Mouse (Mus musculus) adrenal gland, postnatal 36 days (tissue): ENCODE data around the gene Fam172a. TPM values are rescaled to one million over a fixed set of nuclear protein-coding genes. Genes with fewer than 3 reads are reported as not detected.

Experiments
- DNase-seq, 2 experiments: peaks; one replicate each; pipeline ENCODE4 v3.0.0; 2021; ENCODE audit warnings: mixed read lengths in 1 of 2
- total RNA-seq, 2 experiments: library from RNA; stranded (reverse); gene quantifications; 2 replicates each; pipeline ENCODE4 v1.2.3; 2021

Fam172a gene
- total RNA-seq, 2 experiments from 2014 or later: 24.3 to 27.9 TPM

DNA sequence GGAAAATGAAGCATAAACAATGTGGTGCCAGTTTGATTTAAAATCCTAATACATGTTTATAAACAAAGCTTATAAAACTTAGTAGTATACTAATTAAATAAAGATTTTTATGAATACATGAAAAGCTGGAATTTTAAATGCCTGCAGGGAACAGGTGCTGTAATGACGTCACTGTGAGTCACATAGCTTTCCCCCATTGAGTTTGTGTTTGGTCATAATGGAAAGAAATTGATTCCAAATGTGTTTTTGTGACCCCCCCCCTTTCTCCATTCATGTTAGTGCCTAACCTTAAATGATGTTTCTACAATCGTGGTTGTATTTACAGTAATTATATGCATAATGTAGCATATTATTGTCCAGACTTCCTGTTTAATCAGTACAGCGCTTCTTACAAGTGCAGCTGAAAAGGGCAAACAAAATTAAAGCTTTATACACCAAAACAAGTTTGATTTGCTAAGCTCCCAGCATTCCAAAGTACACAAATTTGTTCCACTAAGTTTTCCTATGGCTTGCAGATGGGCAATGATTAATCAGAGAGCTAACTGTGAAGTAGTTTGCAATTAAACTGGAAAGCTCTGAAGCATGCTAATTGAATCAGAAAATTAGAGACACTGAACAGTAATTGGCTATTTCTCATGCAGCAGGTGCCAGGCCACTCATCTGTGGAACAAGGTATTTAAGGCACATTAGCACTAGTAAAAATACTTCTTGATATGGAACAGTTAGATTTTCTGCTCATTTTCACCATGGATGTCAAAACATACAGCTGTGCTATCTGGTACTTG, 398.1 kb downstream of the Fam172a start:
- no peak for DNase-seq

DNA sequence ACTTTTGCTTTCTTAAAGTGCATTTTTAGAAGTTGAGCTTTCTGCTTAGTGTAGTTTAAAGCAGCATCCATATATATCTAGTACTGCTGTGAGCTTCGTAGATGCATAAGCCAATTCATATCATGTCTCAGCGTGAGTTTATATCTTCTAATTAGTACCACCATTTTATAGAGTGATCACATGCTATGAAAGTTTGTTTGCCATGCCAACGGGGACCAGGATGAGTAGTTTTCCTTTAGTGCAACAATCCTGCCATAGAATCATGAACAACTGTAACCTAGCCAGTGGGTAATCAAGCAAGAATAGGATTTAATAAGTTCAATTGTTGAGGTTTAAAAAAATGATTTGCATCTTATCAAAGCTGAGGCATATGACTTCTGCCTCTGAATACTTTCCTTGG, 398.8 kb downstream of the Fam172a start:
- no peak for DNase-seq

DNA sequence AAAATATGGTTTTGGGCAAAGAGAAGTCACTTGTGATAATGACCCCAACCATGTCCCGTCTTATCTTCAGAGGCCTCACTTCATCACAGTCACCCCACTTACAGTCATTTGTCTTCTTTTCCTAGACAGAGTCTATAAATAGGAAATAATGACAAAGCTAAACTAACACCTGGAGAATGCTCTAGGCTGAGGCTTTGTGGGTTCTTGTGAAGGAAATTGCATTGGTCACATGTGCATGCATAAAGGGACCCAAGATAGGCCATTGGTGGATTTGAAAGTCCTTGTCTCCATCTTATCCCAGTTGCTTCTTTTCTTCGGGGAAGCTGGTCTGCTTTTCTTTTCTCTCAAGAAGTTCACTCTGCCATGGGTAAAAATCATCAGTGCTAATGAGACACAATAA, 400.5 kb downstream of the Fam172a start:
- DNase-seq: no peak

DNA sequence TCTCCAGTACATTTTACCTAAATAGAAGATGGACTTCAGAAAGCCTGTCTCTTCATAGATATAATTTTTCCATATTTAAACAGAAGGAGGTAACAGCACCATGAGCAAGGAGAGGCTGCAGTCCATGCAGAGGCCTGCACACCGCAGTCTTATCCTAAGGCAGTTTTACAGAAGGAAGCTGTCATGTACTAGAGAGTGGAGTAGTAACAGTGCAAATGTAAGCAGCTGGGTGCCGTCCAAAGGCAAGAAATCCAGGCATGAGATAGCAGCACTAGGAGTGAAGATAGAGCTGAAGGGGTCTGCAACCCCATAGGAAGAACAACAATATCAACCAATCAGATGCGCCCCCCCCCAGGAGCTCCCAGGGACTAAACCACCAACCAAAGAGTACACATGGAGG, 403.0 kb downstream of the Fam172a start:
- DNase-seq: no peak

DNA sequence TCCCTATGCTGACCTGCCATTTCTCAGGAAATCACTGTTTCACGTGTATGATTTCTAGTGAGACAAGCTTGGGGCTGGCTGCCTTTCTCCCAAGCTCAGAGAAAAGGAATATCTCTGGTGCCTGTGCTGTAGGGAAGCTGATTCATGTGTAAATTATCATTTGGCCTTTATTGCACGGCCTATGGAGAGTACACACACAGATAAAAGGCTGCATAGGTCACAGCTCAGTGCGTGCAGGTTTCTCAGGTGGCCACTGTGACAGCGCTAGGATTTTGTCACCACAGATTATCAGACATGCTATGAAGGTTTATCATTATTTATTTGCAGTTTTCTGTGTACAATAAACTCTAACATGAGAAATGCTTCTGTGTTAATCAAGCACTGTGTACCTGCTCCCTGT, 408.8 kb downstream of the Fam172a start:
- DNase-seq: no peak

DNA sequence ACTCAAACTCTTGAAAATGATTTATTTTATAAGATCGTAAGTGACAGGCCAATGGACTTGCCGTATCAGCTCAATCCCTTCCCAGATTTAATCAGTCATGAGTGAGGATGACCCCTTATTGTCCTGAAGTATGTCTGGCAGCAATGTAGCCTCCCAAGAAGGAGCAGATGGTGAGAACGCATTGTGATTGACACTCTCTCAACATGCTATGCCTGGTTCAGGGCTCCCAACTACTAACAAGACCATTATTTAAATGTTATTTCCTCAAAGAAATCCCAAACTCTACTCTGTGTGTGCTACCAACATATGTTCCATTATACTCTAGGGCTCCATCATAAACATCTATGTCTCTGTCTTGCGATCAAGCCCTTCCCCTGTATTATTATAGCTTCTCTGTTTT, 412.1 kb downstream of the Fam172a start:
- no peak for DNase-seq

DNA sequence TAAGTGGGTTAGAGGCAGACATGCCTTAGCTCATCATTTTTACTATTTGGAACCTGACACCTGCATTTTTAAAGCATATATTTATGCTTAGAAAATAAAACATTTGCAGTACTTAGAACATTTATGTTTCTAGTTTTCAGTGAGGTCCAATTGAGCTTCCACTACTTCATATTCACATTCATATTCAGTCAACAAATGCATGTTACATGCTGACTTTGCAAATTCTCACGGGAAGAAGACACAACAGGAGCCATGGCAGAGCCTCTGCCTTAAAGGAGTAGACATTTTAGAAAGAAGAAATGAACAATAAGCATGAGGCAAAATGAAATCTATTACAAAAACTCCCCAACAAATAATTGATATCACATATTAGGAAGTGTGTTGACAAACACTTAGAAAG, 416.9 kb downstream of the Fam172a start:
- DNase-seq: no peak

DNA sequence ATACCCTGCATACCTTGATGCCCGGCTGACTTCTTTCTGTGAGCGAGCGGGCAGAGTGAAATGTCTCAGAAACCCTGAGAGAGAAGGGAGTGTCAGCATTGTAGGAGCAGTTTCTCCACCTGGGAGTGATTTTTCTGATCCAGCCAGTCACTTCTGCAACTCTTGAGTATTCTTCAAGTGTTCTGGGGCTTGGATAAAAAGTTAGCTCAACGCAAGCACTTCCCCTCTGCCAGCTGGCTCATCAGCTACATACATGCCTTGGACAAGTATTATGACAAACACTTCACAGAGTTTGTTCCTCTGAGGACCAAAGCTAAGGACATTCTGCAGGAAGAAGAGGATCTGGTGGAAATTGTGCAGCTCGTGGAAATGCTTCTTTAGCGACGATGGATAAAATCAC, 420.2 kb downstream of the Fam172a start:
- DNase-seq: no peak

DNA sequence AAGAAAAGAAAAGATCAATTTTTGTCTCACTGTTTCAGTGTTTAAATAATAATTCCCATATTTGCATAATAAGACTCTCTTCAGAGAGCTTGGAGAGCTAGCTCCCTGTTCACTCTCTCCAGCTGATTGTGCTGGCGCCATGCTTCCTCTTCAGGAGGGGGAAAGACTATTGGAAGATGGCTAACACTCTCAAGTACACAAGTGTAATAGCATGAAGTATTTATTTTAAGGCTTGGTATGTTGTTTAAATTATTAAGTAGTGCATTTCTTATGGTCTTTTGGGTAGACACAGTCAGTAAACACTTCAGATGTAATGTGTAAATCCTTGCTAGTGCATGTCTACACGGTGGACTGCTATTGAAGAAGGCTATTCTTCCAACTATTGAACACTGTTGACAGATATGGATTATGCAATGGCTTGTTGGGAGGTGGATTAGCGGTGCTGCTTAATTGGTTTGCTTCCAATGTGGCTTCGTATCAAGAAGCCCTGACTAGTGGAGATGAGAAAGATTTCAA, 422.1 kb downstream of the Fam172a start:
- DNase-seq: no peak

DNA sequence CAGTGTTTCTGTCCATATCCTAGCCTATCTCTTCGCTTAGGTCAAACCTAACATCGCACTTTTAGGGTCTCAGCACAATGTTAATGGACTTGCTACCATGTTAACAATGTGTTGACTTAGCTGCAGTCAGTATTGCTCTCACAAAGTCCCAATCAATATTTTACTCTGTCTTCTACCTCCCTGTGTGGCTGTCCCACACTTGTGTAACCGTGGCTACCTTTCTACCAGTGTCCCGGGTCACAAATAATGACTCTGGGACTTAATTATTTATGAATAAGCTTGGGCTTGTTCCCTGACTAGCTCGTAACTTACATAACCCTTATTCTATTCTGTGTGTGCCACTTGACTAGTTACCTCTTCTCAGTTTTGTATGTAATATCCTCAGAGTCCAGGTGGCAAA, 455.6 kb downstream of the Fam172a start:
- no peak for DNase-seq

DNA sequence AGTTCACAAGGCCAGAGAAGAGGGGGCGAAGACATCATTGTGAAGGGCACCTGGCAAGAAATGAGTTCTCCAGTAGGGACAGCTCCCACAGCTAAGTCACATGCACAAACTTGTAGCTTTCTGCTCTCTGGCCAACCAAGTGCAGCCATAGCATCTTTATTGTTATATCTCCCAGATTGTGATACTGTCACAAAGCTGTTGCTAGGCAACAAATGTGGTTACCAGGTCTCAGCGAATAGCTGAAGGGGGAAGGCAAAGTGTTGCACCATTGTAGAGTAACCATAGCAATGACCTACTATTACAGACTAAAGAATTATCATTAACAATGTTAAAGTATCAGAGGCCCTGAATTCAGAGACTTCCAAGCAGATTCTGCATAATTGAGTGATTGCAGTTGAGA, 460.3 kb downstream of the Fam172a start:
- no peak for DNase-seq

DNA sequence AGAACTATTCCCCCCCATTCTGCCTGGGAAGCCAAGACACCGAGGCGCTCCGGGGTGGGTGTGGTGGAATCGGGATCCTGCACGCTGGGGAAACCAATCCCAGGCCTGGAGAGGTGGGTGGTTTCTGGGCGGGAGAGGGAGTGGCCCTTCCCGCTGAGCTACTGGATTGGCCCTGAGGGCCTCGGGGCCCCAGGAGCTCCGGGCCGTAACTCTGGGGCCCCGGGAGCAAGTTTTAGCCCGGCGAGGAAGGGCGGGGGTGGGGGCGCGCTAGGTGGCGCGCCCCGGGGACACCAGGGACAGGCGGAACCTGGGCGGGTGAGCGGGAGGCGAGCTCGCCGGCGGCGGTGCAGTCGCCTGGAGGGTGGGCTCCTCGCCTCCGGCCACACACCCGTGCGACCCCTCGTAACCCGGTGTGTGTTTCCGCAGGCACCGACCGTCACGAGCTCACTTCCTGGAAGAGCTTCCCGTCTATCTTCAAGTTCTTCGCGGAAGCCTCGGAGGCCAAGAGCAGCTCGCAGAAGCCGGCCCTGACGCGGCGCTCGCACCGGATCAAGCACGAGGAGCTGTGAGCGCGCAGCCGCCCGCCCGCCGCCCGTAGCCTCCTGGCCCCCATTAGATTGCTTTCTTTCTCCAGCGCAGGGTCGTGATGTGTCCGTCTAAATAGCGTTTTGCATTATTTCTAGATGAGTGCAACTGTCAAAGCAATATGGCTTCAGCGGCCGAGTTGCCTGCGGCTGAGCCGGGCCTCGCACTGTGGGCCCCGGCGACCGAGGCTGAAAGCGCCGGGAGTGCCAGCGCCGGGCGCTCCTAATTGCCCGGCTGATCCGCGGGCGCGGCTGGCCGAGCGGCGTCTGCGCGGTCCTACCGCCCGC, 461.5 kb downstream of the Fam172a start:
- peak; percentile 88 to 89 for DNase-seq

DNA sequence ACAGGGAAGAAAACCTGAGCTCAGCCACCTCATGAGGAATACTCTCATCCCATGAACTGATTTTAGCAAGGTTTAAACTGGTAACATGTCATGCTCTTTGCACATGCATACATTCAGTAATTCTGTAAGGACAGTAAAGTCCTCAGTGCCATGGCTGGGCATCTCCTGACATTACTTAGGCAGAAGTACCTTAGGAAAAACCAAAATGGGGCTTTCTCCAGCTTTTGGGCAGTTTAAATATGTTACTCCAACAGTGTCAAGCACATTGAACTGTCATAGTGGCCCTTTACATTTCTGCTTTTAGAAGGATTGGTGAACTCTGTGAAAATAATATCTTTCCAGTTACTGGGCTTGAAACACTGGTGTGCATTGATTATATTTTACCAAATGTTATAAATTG, 463.1 kb downstream of the Fam172a start:
- DNase-seq: no peak

DNA sequence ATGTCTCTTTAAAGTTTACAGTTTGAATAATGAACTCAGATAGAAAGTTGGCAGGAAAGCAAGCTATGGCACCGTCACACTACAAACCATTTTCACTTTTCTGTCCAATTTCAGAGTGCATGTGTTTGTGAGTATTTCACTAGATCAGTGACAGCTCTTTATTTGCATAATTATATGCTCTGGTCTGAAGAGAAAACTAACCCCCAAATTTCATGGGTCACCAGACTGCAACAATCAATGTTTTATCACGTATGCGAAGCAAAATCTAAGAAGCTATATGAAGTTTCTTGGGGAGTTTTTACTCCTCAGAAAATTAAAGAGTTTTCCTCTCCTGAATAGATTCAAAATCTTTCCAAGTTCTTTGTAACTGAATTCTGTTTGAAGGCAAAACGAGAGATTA, 466.3 kb downstream of the Fam172a start:
- DNase-seq: no peak

DNA sequence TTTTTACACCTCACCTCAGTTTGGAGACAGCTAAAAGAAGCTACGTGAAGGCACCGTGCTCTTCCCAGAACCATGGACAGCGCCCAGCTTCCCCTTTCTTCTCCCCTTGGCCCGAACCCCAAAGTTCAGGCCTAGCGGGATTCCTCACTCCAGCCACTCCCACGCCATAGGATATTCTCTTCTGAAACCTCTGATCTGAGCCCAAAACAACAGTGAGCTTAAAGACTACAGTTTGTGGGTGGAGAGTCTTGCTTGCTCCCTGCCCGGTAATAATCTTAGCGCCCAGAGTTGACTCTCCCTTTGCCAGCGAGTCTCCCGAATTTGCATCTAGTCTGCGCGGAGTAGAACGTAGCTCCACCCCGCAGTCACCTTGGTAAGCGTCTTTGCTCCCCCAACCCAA, 469.5 kb downstream of the Fam172a start:
- DNase-seq: peak; percentile 59 to 62

DNA sequence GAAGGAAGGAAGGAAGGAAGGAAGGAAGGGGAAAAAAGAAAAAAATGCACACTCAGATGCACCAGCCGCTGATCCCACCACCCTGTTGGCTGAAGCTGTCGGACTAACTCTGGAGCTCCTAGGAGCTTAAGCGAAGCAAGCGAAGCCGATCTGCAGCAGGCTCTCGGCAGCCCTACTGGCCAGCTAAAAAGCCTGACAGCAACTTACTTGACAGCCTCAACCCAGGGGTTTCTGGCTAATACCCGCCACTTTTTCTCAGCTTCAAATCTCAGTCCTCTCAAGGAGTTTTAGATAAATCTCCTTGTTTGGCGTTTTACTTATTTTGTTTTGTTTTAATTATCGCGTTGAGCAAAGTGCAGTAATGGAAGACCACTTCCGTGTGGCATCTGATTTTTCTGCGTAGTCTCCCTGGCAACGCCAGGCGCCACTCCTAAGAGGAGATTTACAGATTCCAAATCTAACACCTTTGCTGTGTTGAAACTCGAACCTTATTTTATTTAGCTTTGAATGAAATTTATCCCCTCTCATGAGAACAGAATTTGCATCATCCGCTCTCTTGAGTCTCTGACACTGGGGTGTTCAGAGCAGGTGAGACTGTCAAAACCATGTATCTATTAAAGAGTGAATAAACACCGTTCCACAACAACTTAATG, 470.3 kb downstream of the Fam172a start:
- DNase-seq: no peak

DNA sequence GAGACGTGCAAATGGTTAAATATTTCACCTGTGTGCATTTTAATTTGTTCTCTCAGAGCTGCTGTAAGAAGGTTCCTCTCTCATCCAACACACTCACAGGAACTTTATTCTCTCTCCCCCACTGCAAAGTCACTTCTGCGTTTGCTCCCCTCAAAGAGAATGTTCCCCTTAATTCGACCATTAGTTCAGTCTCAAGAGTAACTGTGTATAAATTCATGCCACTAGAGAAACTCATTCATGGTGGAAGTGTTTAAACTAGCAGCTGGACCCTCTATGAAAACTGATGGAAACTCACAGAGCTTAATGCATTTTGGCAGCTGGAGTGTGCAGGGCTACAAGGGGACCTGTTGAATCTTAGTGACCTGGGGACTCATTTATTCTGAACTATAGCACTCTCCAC, 471.0 kb downstream of the Fam172a start:
- DNase-seq: no peak

DNA sequence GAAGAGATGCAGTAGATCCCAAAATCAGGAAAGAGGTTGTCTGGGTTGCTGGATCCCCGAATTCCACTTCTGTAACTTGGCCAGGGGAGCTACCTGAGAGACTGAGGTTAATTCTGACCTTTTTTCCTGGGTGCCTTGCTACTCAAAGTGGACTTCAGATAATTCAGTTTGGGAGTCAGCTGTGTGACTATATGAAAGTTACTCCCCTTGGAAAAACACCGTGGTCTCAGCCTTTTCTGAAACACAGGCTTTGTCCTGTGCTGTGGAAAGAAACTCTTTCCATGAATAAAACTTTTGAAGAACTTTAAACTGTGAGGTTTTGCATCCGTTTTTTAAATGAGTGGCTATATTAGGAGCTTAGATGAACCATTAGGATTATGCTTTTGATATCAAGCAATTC, 472.4 kb downstream of the Fam172a start:
- DNase-seq: no peak

DNA sequence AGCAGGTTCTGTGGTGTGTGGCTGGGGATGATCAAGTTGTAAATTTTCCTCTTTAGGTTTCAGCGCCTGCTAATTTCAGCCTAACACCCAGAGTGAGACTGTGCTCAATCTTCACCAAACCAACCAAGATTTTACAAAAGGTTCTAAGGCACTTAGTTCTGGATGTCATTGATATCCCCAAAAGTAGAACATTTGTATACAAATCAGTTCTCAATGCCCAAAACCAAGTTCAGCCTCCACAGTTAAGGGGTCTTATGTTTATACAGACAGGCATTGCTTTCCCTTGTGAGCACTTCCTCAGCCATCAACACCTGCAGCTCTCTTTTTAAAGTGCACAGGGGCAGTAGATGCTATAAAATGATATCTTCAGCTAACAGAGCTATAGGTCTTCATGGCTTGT, 473.1 kb downstream of the Fam172a start:
- DNase-seq: no peak

DNA sequence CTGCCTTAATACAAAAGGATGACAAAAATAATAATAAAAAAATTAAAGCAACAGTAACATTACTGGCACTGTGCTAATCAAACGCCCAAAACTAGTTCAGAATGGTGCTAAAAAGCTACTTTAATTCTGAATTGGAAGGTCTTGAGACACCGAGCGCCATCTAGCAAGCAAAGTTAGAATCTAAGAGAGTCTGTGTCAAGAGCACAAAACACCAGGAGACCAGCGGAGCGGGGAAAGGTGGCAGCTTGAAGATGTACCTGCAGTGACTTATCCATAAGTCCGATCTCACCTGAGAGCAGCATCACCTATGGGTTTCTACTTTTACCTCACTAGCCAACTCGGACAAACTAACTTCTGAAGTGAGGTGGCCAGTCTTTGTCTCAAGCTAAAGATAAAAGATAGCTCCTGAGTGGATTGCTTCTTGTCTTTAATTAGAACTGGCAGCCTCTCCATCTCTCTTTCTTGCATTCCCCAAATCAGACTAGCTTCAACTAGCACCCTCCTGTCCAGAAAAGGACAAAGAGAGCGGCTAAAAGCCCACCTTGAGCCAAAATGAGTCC, 474.1 kb downstream of the Fam172a start:
- DNase-seq: no peak

DNA sequence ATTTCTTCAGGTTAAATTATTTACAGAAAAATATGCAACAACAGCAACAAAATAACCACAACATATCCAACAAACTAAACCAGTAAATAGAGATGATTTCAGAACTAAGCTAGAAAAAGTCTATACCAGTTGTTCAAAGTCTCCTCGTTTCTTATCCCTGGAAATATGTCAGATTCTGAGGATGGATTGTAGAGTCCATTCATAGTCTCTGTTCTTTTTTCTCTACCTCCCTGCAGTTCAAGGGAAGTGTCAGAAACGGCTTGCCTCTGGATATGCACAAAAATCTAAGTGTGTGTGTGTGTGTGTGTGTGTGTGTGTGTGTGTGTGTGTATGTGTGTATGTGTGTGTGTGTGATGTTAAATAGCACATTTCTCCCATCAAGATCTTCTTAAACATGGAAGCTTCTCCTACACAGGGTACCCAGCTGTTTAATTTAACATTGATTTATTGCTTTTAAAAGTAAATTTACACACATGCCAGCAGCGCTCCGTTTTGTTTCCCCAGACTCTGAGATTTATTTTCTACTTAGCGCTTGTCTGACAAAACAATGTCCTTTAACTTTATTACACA, 475.6 kb downstream of the Fam172a start:
- no peak for DNase-seq

DNA sequence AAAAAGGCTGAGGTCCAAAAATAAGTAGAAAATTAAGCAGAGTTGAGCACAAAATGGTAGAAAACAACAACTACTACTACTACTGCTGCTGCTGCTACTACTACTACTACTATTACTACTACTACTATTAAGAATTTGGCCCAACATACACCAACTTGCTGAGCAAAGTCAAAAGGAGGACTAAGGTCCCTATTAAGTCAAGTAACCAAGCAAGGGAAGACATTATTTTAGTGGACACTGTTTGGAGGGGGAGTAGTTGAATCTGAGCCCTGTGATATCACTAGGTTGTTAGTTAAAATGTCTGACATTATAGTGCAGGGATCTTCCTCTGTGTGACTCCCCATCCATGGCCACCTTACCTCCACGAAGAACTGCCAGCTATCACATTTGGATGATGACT, 476.2 kb downstream of the Fam172a start:
- no peak for DNase-seq
